Mouse (Mus musculus) heart, postnatal 0 days (tissue): ENCODE data around the gene 2310033P09Rik. TPM values are rescaled to one million over a fixed set of nuclear protein-coding genes. Genes with fewer than 3 reads are reported as not detected.
"Not testable (repeated sequence)": the region's sequence is repeated elsewhere in the genome, so short reads cannot be mapped to it uniquely, and the experiment has no call there.

ENCODE experiments used
- ATAC-seq: fragments of 200-750 bp; cut with Nextera tagmentation; 2 replicates; pipeline ENCODE4 v1.8.0; 2017; ENCODE audit warnings: low read depth, moderate number of reproducible peaks, moderate library complexity; ENCODE audit not compliant: insufficient read depth
- DNase-seq: peaks from one replicate; pipeline ENCODE4 v3.0.0-alpha.2; 2016; ENCODE audit warnings: low spot score
- H3K27ac ChIP-seq: fragments of 300-500 bp; sonication (generic); 2 replicates; pipeline ENCODE4 v1.5.1; 2014; ENCODE audit warnings: low read depth, mild to moderate bottlenecking
- H3K27me3 ChIP-seq: fragments of 300-500 bp; sonication (generic); 2 replicates; pipeline ENCODE4 v1.6.1; 2014; ENCODE audit warnings: low read length, mixed read lengths; ENCODE audit not compliant: control insufficient read depth, insufficient read depth
- H3K36me3 ChIP-seq: fragments of 300-500 bp; sonication (generic); replicated peaks from 2 replicates; pipeline ENCODE4 v1.6.1; 2014; ENCODE audit warnings: low read length, mixed read lengths; ENCODE audit not compliant: control insufficient read depth, insufficient read depth
- H3K4me1 ChIP-seq: fragments of 300-500 bp; sonication (generic); 2 replicates; pipeline ENCODE4 v1.6.1; 2014; ENCODE audit warnings: antibody characterized with exemption; ENCODE audit not compliant: control insufficient read depth, insufficient read depth
- H3K4me2 ChIP-seq: fragments of 300-500 bp; sonication (generic); 2 replicates; pipeline ENCODE4 v1.6.1; 2014; ENCODE audit warnings: low read depth, mild to moderate bottlenecking, low read length, moderate library complexity
- H3K4me3 ChIP-seq: fragments of 300-500 bp; sonication (generic); 2 replicates; pipeline ENCODE4 v1.5.1; 2014; ENCODE audit warnings: low read depth, low read length
- H3K9ac ChIP-seq: fragments of 300-500 bp; sonication (generic); replicated peaks from 2 replicates; pipeline ENCODE4 v1.6.1; 2014; ENCODE audit warnings: low read depth, low read length, mixed read lengths
- H3K9me3 ChIP-seq: fragments of 300-500 bp; sonication (generic); replicated peaks from 2 replicates; pipeline ENCODE4 v1.6.1; 2016; ENCODE audit warnings: low read length; ENCODE audit not compliant: control insufficient read depth
- CTCF ChIP-seq: IDR thresholded peaks from 2 replicates; pipeline ENCODE4 v1.5.1; 2016; ENCODE audit warnings: antibody characterized with exemption, control low read depth, low read depth
- EP300 ChIP-seq: IDR thresholded peaks from 2 replicates; pipeline ENCODE4 v1.6.1; 2016; ENCODE audit warnings: antibody characterized with exemption, low read depth
- WGBS: fragments of 180-500 bp; shearing (Covaris S2); extraction: QIAGEN DNeasy Blood & Tissue Kit; methylation state at CpG from one replicate; pipeline ENCODE4 v1.1.7; 2014; 5-methylcytosine and 5-hydroxymethylcytosine counted together
- polyA plus RNA-seq: library from polyadenylated mRNA; unstranded; fragments of >200 nt; fragmentation: Nextera tagmentation; extraction: Ambion mirVana; gene quantifications from 2 replicates; pipeline ENCODE4 v1.2.1, GENCODE M21; 2015
- total RNA-seq: library from RNA; depleted of rRNA; stranded (reverse); fragments of >200 nt; gene quantifications from 2 replicates; pipeline ENCODE4 v1.2.3, GENCODE M21; 2014; ENCODE audit warnings: low replicate concordance

The 2310033P09Rik gene
- total and polyA plus RNA-seq, 2 experiments from 2014 or later = 1.6 to 19.9 TPM

DNA sequence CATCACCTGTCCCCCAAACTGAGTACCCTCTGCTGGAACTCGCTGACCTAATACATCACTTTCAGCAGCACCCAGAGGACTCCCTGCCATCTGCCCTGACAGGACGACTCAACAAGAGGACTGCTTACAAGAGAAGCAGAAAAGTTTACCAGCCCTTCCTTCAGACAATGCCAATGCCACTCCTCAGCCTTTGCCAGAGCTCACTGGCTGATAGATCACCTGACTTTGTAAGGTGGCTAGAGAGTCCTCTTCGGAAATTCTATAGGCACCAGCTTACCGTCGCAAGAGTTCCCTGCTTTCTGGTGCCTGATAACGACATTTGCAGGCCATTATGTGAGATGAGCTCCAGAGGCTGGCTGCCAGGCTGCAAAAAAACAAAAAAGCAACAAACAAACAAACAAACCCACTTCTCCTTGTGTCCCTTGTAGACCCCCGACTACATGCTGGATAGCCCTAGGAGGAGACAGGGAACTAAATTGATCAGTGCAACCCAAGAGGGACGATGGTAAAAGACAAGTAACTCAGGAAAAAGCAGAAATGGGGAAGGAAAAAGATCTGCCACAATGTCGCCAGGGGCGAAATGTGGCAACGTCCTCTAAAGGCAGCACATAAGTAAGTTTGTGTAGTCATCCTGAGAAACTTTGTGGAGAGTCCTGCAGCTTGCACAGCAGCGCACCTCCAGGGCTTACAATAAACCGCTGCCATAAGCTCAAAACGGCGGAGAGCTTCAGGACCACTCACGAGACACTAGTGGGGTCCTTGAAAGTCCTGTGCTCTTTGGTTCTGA is 6.7 kb upstream of the 2310033P09Rik start:
- peaks cover 15% of the 10 kb centered on the region for H3K4me1 ChIP-seq
- peak overlapping the region; percentile 77 for H3K4me2 ChIP-seq
- 24% methylated on average over 16 of the region's 16 CpGs for WGBS
- DNase-seq (no peak), ATAC-seq (0 out of 2 replicates have a peak, but pooled peaks have one; percentile 1)
- H3K9me3 ChIP-seq = no peaks in the 10 kb centered on the region
- no peaks in the 10 kb centered on the region for H3K27me3 ChIP-seq
- no peak for TF ChIP-seq CTCF
- TF ChIP-seq EP300 = no peak
- H3K27ac ChIP-seq = peak overlapping the region; percentile 77
- H3K9ac ChIP-seq = peak overlapping the region; percentile 78
- H3K36me3 ChIP-seq = peaks cover 22% of the 10 kb centered on the region
- H3K4me3 ChIP-seq = peak overlapping the region; percentile 87

DNA sequence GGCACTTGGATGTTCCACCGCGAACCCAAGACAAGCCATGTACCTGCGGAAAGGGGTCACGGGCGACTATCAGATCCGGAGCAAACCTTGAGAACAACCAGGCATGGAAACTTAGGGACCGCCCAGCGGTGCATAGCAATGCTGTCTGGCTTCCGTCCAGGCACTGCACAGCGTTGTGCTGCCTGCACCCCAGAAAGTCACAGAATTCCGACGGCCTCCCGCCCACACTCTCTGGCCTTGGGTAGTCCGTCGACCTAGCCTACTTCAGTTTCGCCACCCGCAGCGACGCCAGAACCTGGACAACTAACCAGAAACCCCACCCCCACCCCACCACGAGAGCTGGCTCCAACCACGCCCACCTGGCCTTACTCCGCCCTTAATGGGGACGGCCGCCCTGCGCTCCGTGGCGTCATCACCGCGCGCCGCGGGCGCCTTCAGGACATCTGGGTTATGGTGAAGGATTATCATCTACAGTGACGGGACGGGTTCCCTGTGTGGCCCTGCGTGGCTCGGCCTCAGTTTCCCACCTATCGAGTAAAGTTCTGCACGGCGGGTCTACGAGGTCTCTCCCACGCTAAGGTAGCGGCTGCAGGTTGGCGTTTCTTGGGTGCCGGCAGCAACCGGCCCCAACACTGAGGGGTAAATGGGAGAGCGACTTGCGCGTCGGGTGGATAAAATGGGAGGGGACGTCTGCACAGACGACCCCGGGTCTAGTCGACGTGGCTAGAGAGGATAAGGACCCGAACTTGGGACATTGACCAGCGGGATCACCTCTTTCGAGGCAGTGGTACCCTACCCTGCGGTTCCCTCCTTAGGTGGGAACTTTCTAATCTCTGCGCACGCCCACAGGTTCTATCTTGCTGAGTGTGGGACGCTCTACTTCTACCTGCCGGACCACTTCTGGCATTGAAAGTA is 5.8 kb upstream of the 2310033P09Rik start, which contains the start of gene Mrpl55:
Gene Mrpl55, plus strand, starts transcription at position 406 of the 915 bp plus-strand sequence.
- no peaks in the 10 kb centered on the region for H3K9me3 ChIP-seq
- peak; percentile 96 for ATAC-seq
- TF ChIP-seq CTCF (no peak), EP300 (peak; percentile 84; the same call in 1 of the 2 replicates)
- H3K4me2 ChIP-seq = peak within 1 kb of the TSS; percentile 77
- under 1% methylated on average over 63 of the region's 63 CpGs for WGBS
- H3K9ac ChIP-seq = peak within 1 kb of the TSS; percentile 78
- no peaks in the 10 kb centered on the region for H3K27me3 ChIP-seq
- DNase-seq = peak; percentile 92
- peaks cover 28% of the 10 kb centered on the region for H3K36me3 ChIP-seq
- H3K27ac ChIP-seq = peak within 1 kb of the TSS; percentile 77
- peak within 1 kb of the TSS; percentile 87 for H3K4me3 ChIP-seq
- H3K4me1 ChIP-seq = peaks cover 15% of the 10 kb centered on the region

GRCm38 (mm10) chr11:59209003-59209441 is 901 bp downstream of the 2310033P09Rik start:
- H3K9ac ChIP-seq = peak overlapping the region; percentile 75; the same call in 1 of the 2 replicates
- 7% methylated on average over 18 of the region's 18 CpGs for WGBS
- TF ChIP-seq EP300 (no peak), CTCF (peak; percentile 69)
- peak overlapping the region; percentile 85 for H3K4me3 ChIP-seq
- H3K27ac ChIP-seq = peak overlapping the region; percentile 95
- peak; percentile 69 for ATAC-seq
- no peaks in the 10 kb centered on the region for H3K9me3 ChIP-seq
- peak overlapping the region; percentile 90 for H3K4me2 ChIP-seq
- DNase-seq = peak; percentile 77
- H3K27me3 ChIP-seq = no peaks in the 10 kb centered on the region
- no peaks in the 10 kb centered on the region for H3K4me1 ChIP-seq
- peaks cover 52% of the 10 kb centered on the region for H3K36me3 ChIP-seq

GRCm38 (mm10) chr11:59209580-59209979 is 1.5 kb downstream of the 2310033P09Rik start:
- 0 out of 2 replicates have a peak, but pooled peaks cover under 1% of the 10 kb centered on the region for H3K4me1 ChIP-seq
- H3K27ac ChIP-seq = peak overlapping the region; percentile 95; the same call in 1 of the 2 replicates
- peaks cover 51% of the 10 kb centered on the region for H3K36me3 ChIP-seq
- H3K4me2 ChIP-seq = no peak overlapping the region
- H3K9ac ChIP-seq = no peak overlapping the region
- no peaks in the 10 kb centered on the region for H3K27me3 ChIP-seq
- no peak overlapping the region for H3K4me3 ChIP-seq
- no peak for ATAC-seq
- DNase-seq = no peak
- 65% methylated on average over 5 of the region's 5 CpGs for WGBS
- TF ChIP-seq EP300 (no peak), CTCF (no peak)
- H3K9me3 ChIP-seq = no peaks in the 10 kb centered on the region

GRCm38 (mm10) chr11:59210020-59210419 is 1.9 kb downstream of the 2310033P09Rik start:
- Histone ChIP-seq H3K27me3 (no peaks in the 10 kb centered on the region), H3K36me3 (peaks cover 54% of the 10 kb centered on the region), H3K4me3 (no peak overlapping the region), H3K9ac (no peak overlapping the region), H3K4me2 (no peak overlapping the region), H3K9me3 (no peaks in the 10 kb centered on the region), H3K4me1 (0 out of 2 replicates have a peak, but pooled peaks cover 4% of the 10 kb centered on the region), H3K27ac (no peak overlapping the region)
- ATAC-seq (no peak), DNase-seq (no peak)
- no peak for TF ChIP-seq CTCF
- no peak for TF ChIP-seq EP300
- 73% methylated on average over 4 of the region's 4 CpGs for WGBS

- not testable (repeated sequence) for H3K27me3 ChIP-seq, H3K9me3 ChIP-seq, H3K9ac ChIP-seq, DNase-seq, H3K4me2 ChIP-seq, ATAC-seq, H3K27ac ChIP-seq, H3K4me3 ChIP-seq, H3K4me1 ChIP-seq
- 82% methylated on average over 9 of the region's 9 CpGs for WGBS
- H3K36me3 ChIP-seq = peaks cover 40% of the 10 kb centered on the region
These were observed 3.4 kb downstream of the 2310033P09Rik start for GRCm38 (mm10) chr11:59211561-59211960.

- H3K27me3 ChIP-seq, H3K4me3 ChIP-seq, H3K4me2 ChIP-seq, ATAC-seq, H3K27ac ChIP-seq, DNase-seq, H3K9me3 ChIP-seq, H3K9ac ChIP-seq: not testable (repeated sequence)
- WGBS = 67% methylated on average over 12 of the region's 12 CpGs
- H3K4me1 ChIP-seq = peaks cover 15% of the 10 kb centered on the region; the same call in 1 of the 2 replicates
- peaks cover 35% of the 10 kb centered on the region for H3K36me3 ChIP-seq
These were observed 4.2 kb downstream of the 2310033P09Rik start for GRCm38 (mm10) chr11:59212320-59212719.
